Mouse (Mus musculus) erythroblast, embryonic 14.5 days (primary cell): Measurements from ENCODE around the gene Cdk2.

Source experiments
- GATA1 ChIP-seq: IDR thresholded peaks from 2 replicates; pipeline ENCODE4 v1.6.1; 2012; ENCODE audit warnings: low read length, inconsistent platforms, mixed read lengths
- TAL1 ChIP-seq: IDR thresholded peaks from 3 replicates; pipeline ENCODE4 v1.6.1; 2012; ENCODE audit warnings: low read length, inconsistent platforms, mixed read lengths

- TF ChIP-seq TAL1 (no peak), GATA1 (no peak)
Measured at GRCm38 (mm10) chr10:128657844-128658243, 47.0 kb downstream of the Cdk2 start.
